Mouse (Mus musculus) CH12.LX (cell line): ENCODE results near the gene Paqr5.

Source experiments
- CHD1 ChIP-seq: IDR thresholded peaks from 2 replicates; pipeline ENCODE4 v1.6.1; 2012; ENCODE audit warnings: low read depth, low read length, improper control_type of control experiment, inconsistent platforms
- CHD2 ChIP-seq: IDR thresholded peaks from 2 replicates; pipeline ENCODE4 v1.6.1; 2011; ENCODE audit warnings: low read length, improper control_type of control experiment
- CTCF ChIP-seq, 2 experiments: IDR thresholded peaks in 1 of 2; conservative IDR thresholded peaks in 1 of 2; 2 replicates each; pipeline ENCODE4 v1.5.1; 2011 to 2012; ENCODE audit warnings: low read depth in 2 of 2, low read length in 2 of 2, improper control_type of control experiment in 1 of 2, inconsistent platforms in 1 of 2, mild to moderate bottlenecking in 1 of 2, moderate library complexity in 1 of 2
- MAX ChIP-seq: IDR thresholded peaks from 2 replicates; pipeline ENCODE4 v1.6.1; 2011; ENCODE audit warnings: low read length, improper control_type of control experiment
- NRF1 ChIP-seq: IDR thresholded peaks from 2 replicates; pipeline ENCODE4 v1.6.1; 2014; ENCODE audit warnings: low read depth, mild to moderate bottlenecking, inconsistent platforms, low read length, improper control_type of control experiment, moderate library complexity
- POLR2A ChIP-seq: IDR thresholded peaks from 2 replicates; pipeline ENCODE4 v1.6.1; 2011; ENCODE audit warnings: low read depth, mild to moderate bottlenecking, improper control_type of control experiment, low read length
- USF1 ChIP-seq: IDR thresholded peaks from 2 replicates; pipeline ENCODE4 v1.6.1; 2014; ENCODE audit warnings: low read depth, mild to moderate bottlenecking, inconsistent platforms, low read length, improper control_type of control experiment
- ZMIZ1 ChIP-seq: IDR thresholded peaks from 2 replicates; pipeline ENCODE4 v1.6.1; 2012; ENCODE audit warnings: low read depth, mild to moderate bottlenecking, inconsistent platforms, low read length, improper control_type of control experiment

- TF ChIP-seq POLR2A (no peak), CHD1 (no peak), NRF1 (no peak), CTCF (conservative IDR thresholded peaks at IDR 0.05 in 1 of 2, IDR thresholded peaks at IDR 0.05 in 1 of 2; ENCODE audit: low read depth in 2 of 2, low read length in 2 of 2) (peak; percentile 60 to 90; a peak in 3 of 4 replicates), CHD2 (no peak), ZMIZ1 (no peak), MAX (no peak), USF1 (no peak)
These were observed 41.3 kb downstream of the Paqr5 start for GRCm38 (mm10) chr9:61985183-61985863.
